Mouse (Mus musculus) right cerebral cortex, postnatal 10 days (tissue): ENCODE data around the gene Gpr12.
"Not testable (repeated sequence)": the region's sequence is repeated elsewhere in the genome, so short reads cannot be mapped to it uniquely, and the experiment has no call there.

ENCODE experiments used
- DNase-seq, 2 experiments: peaks; one replicate each; pipeline ENCODE4 v3.0.0; 2021; ENCODE audit warnings: low spot score in 2 of 2

Gpr12 gene

GRCm38 (mm10) chr5:146586357-146587070 is 1.5 kb upstream of the Gpr12 start:
- no peak for DNase-seq

GRCm38 (mm10) chr5:146585307-146585651 is 240 bp upstream of the Gpr12 start:
- no peak for DNase-seq

- DNase-seq: peak in 1 of 2 experiments; percentile 46
Observed at GRCm38 (mm10) chr5:146584156-146584477, 922 bp downstream of the Gpr12 start.

GRCm38 (mm10) chr5:146576668-146577067 is 8.4 kb downstream of the Gpr12 start:
- DNase-seq: no peak

GRCm38 (mm10) chr5:146572735-146573042 is 12.3 kb downstream of the Gpr12 start:
- not testable (repeated sequence) for DNase-seq

- peak; percentile 86 to 88 for DNase-seq
Observed at GRCm38 (mm10) chr5:146571830-146572734, 13.0 kb downstream of the Gpr12 start.

- DNase-seq: not testable (repeated sequence)
Observed at GRCm38 (mm10) chr5:146570179-146570578, 14.9 kb downstream of the Gpr12 start.

- DNase-seq: peak in 1 of 2 experiments; percentile 33
Observed at GRCm38 (mm10) chr5:146567054-146567453, 18.0 kb downstream of the Gpr12 start.

- no peak for DNase-seq
Observed at GRCm38 (mm10) chr5:146564259-146564658, 20.8 kb downstream of the Gpr12 start.

- not testable (repeated sequence) for DNase-seq
Observed at GRCm38 (mm10) chr5:146555836-146556235, 29.2 kb downstream of the Gpr12 start, which contains the start of gene Gm3415. Gene Gm3415 (plus strand): TSS chr5:146556136.

GRCm38 (mm10) chr5:146537347-146537746 is 47.7 kb downstream of the Gpr12 start, which contains the start of gene Gm3409:
Gene Gm3409 (plus strand): TSS chr5:146537647.
- not testable (repeated sequence) for DNase-seq
